Mouse (Mus musculus) CD8-positive naive resting alpha-beta T cell, adult 57 days (primary cell): ENCODE measurements around the gene Ralgapa2. TPM values are rescaled to one million over a fixed set of nuclear protein-coding genes. Genes with fewer than 3 reads are reported as not detected.

Source experiments
- total RNA-seq: library from RNA; stranded (reverse); gene quantifications from one replicate; pipeline ENCODE4 v1.2.4, GENCODE M21; 2023

Ralgapa2 gene
- 57.2 TPM for total RNA-seq

GRCm38 (mm10) chr2:146511911-146512580 is at the start of gene Ralgapa2:
Ralgapa2 (minus strand) TSS chr2:146512344.

DNA sequence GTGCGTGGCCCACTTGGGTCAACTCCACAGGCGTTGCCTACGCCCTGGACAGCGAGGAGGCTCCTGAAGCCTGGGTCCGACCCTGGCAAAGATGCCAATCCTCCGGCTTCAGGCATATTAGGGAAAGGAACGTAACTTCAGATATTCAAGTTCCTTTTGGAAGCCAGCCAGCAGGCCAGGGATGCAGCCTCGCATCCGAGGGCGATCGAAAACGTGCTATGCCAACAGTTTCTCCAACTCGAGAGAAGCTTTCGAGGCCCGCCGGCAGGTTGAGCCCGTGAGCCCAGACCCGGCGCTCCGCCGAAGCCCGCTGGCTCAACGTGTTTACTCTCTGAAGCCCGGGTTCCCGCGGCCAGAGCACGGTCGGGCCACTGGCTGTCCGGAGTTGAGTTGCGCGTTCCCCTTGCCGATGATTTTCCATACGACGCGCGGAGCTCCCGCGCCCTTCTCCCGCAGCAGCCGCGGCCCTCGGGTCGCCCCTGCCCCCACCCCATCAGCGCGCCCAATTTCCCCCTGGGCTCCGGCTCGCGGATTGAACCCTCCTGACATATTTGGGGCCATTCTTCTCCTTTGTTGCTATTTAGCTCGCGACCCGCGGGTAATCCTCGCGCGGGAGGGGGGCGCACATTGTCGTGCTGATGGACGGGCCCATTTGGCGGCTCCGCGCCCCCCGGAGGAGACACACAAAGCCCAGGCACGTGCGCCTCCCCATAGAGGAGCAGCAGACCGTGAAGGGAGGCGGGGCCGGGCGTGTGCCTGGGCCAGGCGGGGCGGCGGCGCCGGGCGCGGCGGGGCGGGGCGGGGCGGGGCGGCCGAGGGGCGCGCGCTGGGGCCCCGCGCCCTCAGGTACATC is 290.8 kb downstream of the Ralgapa2 start, which contains the start of gene Insm1:
Gene Insm1 (plus strand): TSS at position 846 of the 853 bp plus-strand sequence.

